Mouse (Mus musculus): ENCODE data around the gene Bnip3.
A peak's percentile ranks its signal among the peaks of the same experiment; 100 is the strongest.

Bnip3 gene

GRCm38 (mm10) chr7:138909277-138910192 is at the start of gene Bnip3:
Gene Bnip3, minus strand, starts transcription at chr7:138909519.
- peak; percentile 71 to 77 for DNase-seq (ENCODE audit: low spot score in 2 of 2)

GRCm38 (mm10) chr7:138957106-138957505 is 47.8 kb upstream of the Bnip3 start:
- DNase-seq (ENCODE audit: low spot score in 2 of 2): no peak

- DNase-seq (ENCODE audit: low spot score in 2 of 2): no peak
These were observed 46.5 kb upstream of the Bnip3 start for GRCm38 (mm10) chr7:138955787-138956186.

DNA sequence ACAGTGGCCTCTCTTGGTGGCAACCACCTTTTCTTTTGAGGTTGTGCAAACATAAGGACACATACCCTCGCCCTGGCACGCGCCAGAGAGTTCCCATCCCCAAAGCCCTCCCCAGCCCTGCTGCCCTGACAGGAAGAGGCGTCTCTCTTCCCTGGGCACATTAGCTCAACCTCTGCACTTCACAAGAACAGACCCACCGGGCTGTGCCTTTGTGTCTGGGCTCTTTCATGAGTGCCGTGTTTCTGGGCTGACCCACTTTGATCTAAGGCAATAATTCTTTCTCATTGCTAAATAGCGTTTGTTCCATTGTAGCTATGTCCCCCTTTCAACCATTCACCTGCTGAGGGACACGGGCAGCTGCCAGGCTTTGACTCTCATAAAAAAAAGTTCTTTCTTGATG is 39.0 kb upstream of the Bnip3 start:
- DNase-seq (ENCODE audit: low spot score in 2 of 2): no peak

DNA sequence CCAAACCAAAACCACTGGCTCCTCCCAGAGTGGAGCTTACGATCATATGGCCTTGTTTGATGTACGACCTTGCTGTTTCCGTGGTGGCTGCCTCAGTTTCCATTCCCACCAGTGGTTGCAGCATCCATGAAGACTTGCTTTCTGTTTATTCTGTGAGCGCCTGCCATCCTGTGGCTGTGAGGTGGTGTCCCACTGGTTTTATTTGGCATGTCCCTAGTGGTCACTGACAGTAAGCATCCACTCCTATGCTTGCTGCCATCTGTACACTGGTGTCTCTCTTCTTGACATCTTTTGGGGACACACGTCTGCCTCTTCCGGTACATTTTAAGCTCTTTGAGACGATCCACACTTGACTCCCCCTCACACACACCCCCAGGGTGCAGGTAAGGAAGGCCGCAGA is 38.4 kb upstream of the Bnip3 start:
- no peak for DNase-seq (ENCODE audit: low spot score in 2 of 2)

DNA sequence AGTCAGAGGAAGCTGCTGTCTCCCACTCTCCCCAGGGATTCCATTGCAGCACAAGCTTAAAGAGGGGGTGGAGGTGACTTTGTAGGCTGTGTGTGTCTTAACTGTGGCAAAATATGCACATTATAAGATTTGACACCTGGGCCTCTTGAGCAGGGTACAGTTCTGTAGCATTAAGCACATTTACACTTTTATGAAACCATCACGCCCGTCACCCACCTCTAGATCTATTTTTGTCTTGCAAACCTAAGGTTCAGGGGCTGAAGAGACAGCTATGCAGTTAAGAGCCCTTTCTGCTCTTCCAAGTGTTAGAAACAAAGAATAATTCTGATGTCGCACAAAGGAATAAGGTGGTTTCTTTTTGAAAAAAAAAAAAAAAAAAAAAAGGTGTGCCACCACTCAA is 36.3 kb upstream of the Bnip3 start:
- DNase-seq (ENCODE audit: low spot score in 2 of 2): no peak

GRCm38 (mm10) chr7:138942301-138942700 is 33.0 kb upstream of the Bnip3 start:
- no peak for DNase-seq (ENCODE audit: low spot score in 2 of 2)

DNA sequence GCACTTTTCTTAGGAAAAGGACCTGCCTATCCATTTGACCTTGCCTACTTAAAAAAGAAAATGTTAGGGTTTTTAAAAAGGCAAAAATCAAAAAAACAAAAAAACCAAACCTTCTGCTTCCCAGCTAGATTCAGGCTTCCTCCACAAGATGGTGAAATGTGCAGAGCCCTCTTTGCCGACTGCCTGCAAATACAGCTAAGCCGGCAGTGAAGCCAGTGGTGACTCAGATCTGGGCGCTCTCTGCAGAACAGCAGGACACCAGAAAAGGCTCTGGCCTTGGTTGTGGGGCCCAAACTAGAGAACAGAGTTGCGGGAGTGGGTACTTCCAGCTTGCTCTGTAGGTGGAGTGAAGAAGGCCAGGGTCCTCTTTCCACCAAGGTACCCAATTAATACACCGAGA is 32.3 kb upstream of the Bnip3 start:
- DNase-seq (ENCODE audit: low spot score in 2 of 2): no peak

GRCm38 (mm10) chr7:138940612-138941461 is 31.5 kb upstream of the Bnip3 start, which contains the start of gene Jakmip3:
Gene Jakmip3, plus strand, starts transcription at chr7:138940730.
- no peak for DNase-seq (ENCODE audit: low spot score in 2 of 2)

DNA sequence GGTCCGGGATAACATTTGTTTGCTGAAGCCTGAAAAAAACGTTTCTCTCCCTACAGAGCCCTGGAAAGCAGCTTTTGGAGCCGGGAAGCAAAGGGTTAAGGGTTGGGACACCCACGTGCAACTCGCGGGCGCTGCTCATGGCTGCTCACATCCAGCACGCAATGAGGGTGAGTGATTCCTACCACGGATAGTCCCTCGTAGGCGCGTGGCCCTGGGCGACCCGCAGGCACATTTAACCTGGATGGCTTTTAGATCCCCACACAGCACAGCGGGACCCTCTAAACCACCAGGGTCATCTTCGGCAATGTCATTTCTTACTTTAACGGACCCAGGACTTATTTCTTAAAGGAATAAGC is 30.9 kb upstream of the Bnip3 start:
- no peak for DNase-seq (ENCODE audit: low spot score in 2 of 2)

DNA sequence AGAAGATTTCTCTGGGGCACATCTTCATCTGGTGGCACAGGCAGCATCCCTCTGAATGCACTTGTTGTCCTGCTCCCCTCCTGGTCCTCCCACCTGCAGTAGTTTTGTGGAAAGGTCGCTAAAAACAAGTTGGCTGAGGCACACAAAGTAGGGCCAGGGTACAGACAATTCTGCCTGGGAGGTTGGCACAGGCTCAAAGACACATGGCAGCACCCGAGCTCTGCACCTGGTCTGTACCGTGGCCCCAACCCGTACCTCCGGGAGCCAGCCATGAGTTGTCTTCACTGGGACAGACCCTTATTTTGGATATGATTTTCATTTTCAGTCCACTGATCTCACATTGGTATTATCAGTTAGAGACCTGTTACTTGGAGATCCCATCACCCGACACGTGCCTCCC is 29.7 kb upstream of the Bnip3 start:
- no peak for DNase-seq (ENCODE audit: low spot score in 2 of 2)

DNA sequence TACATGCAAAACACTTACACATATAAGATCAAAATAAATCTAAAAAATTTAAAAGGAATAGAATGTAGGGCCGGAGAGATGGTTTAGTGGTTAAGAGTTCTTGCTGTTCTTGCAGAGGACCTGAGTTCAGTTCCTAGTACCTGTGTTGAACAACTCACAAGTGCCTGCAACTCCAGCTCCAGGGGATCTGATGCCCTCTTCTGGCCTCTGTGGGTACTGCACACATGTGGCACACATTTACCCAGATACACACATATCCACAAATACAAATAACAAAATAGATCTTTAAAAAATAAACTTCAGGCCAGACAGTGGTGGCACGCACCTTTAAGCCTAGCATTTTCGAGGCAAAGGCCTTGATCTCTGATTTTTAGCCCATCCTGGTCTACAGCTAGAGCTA is 25.2 kb upstream of the Bnip3 start:
- DNase-seq (ENCODE audit: low spot score in 2 of 2): no peak

GRCm38 (mm10) chr7:138928456-138928855 is 19.1 kb upstream of the Bnip3 start:
- DNase-seq (ENCODE audit: low spot score in 2 of 2): no peak

DNA sequence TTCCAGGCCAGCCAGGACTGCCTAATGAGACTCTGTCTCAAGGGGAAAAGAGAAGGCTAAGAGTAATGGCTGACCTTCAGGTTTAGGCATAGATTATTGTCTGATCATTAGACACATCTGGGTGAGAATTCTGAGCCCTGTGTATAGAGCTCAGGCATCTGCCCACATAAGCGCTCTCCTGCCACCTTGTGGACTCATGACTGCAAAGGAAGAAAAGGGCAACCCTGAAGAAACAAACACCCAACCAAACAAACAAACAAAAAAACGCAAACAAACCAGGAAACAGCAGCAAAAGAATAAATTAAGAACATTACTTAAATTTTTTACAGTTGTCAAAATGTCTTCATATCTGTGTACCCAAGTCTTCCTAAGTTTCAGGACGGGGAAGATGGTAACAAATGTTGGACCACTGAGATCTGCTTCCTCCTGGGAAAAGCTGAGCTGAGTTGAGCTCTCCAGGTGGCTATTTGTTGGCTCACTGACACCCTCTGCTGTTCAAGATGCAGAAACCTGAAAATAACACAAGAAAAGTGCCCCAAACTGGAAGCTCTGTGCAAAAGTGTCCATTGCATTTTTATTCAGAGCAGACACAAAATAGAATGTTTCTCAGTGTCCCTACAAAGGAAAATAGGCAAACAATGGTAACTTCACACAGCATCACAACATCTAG is 14.6 kb upstream of the Bnip3 start:
- no peak for DNase-seq (ENCODE audit: low spot score in 2 of 2)

GRCm38 (mm10) chr7:138921611-138922010 is 12.3 kb upstream of the Bnip3 start:
- no peak for DNase-seq (ENCODE audit: low spot score in 2 of 2)

DNA sequence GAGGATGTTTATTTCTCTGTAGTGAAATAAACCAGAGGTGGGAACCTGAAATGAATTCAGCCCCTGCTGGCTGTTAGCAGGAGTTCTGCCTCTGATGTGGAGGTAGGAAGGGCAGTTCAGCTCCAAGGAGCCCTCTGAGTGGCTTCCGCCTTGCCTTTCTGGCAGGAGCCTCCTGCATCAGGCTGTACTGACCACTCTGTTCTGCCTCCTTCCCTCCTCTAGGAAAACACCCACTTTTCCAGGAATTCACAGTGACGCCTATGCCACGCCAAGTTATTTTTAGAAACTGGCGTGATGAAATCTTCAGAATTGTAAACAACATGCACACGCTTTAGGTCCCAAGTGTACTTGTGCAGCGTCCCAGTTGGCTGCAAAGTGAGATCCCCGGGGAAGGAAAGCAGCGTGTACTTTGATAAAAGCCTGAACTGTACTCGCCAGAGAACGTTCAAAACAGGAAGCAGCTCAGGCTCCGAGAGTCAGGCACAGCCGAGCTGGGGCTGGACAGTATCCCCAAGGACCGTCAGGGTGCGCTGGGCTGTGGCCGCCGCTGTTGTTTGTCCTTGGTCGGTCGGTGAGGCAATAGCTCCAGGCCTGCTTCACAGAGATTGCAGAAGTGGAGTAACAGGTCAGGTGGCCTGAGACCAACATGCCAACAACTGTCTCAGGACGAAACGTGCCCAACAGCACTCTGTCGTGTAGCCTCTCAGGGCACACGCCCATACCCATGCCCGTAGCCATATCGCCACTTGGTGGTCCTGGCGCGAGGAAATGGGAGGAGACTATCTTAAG is 10.0 kb upstream of the Bnip3 start:
- DNase-seq (ENCODE audit: low spot score in 2 of 2): peak; percentile 12 to 39

DNA sequence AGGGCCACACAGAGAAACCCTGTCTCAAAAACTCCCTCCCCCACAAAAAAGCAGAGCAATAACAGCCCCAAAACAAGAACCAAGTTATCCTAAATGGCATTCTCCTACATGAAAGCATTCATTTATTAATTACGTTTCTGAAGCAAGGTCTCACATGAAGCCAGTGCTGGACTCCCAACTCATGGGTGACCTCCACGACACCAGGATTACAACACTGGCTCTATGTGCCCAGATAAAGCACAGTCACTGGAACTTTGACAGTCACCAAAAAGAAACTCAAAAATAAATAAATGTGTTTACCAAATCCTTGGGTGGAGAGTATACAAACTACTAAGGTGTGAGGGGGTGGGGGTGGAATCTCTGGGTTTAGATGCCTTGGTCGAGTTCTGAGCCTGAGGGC is 4.3 kb upstream of the Bnip3 start:
- DNase-seq (ENCODE audit: low spot score in 2 of 2): no peak

DNA sequence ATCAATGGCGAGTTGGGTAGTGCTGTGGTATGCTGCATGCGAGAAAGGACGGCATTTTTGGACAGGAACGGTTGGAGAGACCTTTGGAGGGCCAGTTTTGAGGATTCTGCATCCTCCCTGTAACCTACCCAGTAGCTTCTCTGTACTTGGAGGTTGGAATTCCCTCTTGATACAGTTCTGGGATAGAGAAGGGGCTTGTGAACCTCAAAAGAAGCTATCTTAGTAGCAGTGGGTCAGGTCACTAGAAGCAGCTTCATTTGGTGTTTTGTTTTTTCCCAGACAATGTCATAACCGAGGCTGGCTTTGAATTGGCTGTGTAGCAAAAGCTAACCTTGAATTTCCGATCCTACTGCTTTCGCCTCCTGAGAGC is 859 bp upstream of the Bnip3 start:
- no peak for DNase-seq (ENCODE audit: low spot score in 2 of 2)

GRCm38 (mm10) chr7:138908768-138909276 is 497 bp downstream of the Bnip3 start:
- no peak for DNase-seq (ENCODE audit: low spot score in 2 of 2)

DNA sequence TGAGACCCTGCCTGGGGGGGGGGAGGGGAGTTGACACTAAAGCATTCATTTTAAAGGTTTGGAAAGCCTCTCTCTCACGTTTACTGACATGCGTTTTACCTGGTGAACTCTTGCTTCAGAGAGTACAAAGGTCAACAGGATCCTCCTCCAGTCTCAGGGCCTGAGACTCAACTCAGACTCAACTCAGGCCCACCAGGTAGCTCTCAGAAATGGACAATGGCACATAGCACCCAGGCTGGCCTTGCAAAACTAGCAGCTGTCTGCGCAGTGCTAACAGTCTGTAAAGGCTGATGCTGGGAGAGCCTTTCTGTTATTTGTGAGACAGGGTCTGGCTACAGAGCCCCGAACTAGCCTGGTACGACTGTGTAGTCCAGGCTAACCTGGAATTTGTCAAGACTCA is 1.3 kb downstream of the Bnip3 start:
- DNase-seq (ENCODE audit: low spot score in 2 of 2): no peak

- DNase-seq (ENCODE audit: low spot score in 2 of 2): no peak
These were observed 2.3 kb downstream of the Bnip3 start for GRCm38 (mm10) chr7:138907043-138907442.
